Mouse (Mus musculus): ENCODE measurements around the gene Mrps16. TPM values are rescaled to one million over a fixed set of nuclear protein-coding genes. Genes with fewer than 3 reads are reported as not detected.
A peak's percentile ranks its signal among the peaks of the same experiment; 100 is the strongest.

Gene Mrps16
- polyA plus RNA-seq, 1 experiment from 2014 or later = 49.9 TPM

DNA sequence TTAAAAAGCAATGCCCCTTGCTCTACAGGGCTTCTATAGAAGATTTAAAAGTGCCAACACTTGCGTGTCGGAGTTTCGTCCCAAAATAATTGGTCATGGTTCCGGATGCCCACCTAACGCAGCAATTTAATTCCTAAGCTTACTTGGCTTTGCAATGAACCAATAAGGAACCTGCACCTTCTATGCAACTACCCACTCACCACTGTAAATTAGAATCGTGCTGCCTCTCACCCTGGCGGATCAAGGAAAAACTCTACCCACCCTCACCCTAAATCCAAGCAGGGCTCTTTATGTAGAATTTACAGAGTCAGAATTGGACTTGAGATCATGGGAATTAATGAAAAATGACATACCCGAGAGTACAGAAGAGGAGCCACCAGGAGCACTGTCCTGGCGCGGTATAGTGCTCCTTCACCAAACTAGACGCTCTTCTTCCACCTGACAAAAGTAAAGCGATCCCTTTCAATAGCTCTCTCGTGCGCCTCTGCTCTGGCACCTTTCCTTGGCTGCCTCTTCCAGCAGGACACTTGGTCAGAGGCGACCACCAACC lies 45.9 kb downstream of the Mrps16 start:
- no peaks in the 10 kb centered on the region for H3K9me3 ChIP-seq (ENCODE audit: low read length)
- H3K27ac ChIP-seq (ENCODE audit: low read depth) = peak overlapping the region; percentile 86
- peak; percentile 53 for ATAC-seq
- no peak for TF ChIP-seq EP300 (IDR thresholded peaks at IDR 0.05; ENCODE audit: low read depth)
- no peak for TF ChIP-seq CTCF (IDR thresholded peaks at IDR 0.05; ENCODE audit: low read depth)
- H3K4me3 ChIP-seq (ENCODE audit: low read depth, low read length) = peak overlapping the region; percentile 76
- peak overlapping the region; percentile 83 for H3K4me2 ChIP-seq (ENCODE audit: low read depth, low read length)
- peak overlapping the region; percentile 93 for H3K9ac ChIP-seq (replicated peaks)
- H3K27me3 ChIP-seq (ENCODE audit: insufficient read depth, low read length) = no peaks in the 10 kb centered on the region
- no peak for DNase-seq
- H3K4me1 ChIP-seq (ENCODE audit: insufficient read depth) = peaks cover 18% of the 10 kb centered on the region; the same call in 1 of the 2 replicates
- H3K36me3 ChIP-seq (replicated peaks; ENCODE audit: insufficient read depth, low read length) = peaks cover 8% of the 10 kb centered on the region
- WGBS (ENCODE audit: insufficient replicate concordance) = 3% methylated on average over 15 of the region's 15 CpGs

- TF ChIP-seq CTCF (IDR thresholded peaks at IDR 0.05; ENCODE audit: low read depth) (no peak), EP300 (IDR thresholded peaks at IDR 0.05; ENCODE audit: low read depth) (no peak)
- H3K4me2 ChIP-seq (ENCODE audit: low read depth, low read length) = no peak overlapping the region
- WGBS (ENCODE audit: insufficient replicate concordance) = 84% methylated on average over 9 of the region's 9 CpGs
- ATAC-seq (no peak), DNase-seq (no peak)
- H3K27me3 ChIP-seq (ENCODE audit: insufficient read depth, low read length) = no peaks in the 10 kb centered on the region
- no peak overlapping the region for H3K4me3 ChIP-seq (ENCODE audit: low read depth, low read length)
- peaks cover 19% of the 10 kb centered on the region for H3K36me3 ChIP-seq (replicated peaks; ENCODE audit: insufficient read depth, low read length)
- peaks cover 18% of the 10 kb centered on the region; the same call in 1 of the 2 replicates for H3K4me1 ChIP-seq (ENCODE audit: insufficient read depth)
- H3K9ac ChIP-seq (replicated peaks) = no peak overlapping the region
- no peak overlapping the region; the same call in 1 of the 2 replicates for H3K27ac ChIP-seq (ENCODE audit: low read depth)
- no peaks in the 10 kb centered on the region for H3K9me3 ChIP-seq (ENCODE audit: low read length)
Measured at GRCm38 (mm10) chr14:20345885-20346284, 47.5 kb downstream of the Mrps16 start.

DNA sequence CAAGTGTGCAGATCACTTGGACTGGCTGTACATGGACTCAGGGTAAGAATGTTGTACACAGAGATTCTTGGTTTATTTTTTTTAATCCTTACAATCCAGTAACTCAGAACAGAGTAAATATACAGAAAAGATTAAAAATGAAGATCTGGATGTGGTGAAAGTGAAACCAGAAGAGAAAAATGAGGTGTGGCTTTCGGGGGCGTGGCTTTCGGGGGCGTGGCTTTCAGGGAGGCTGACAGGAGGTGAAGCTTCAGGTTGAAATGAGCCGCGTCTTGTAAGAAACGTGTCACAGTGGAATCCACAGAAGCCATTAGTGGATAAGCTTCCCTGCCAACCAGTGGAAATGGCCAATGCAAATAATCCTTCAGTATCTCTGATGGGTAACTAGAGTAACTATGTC lies 52.6 kb downstream of the Mrps16 start:
- TF ChIP-seq CTCF (IDR thresholded peaks at IDR 0.05; ENCODE audit: low read depth) (no peak), EP300 (IDR thresholded peaks at IDR 0.05; ENCODE audit: low read depth) (no peak)
- H3K4me1 ChIP-seq (ENCODE audit: insufficient read depth) = 0 out of 2 replicates have a peak, but pooled peaks cover 6% of the 10 kb centered on the region
- DNase-seq = peak; percentile 75
- no peak overlapping the region for H3K9ac ChIP-seq (replicated peaks)
- no peaks in the 10 kb centered on the region for H3K27me3 ChIP-seq (ENCODE audit: insufficient read depth, low read length)
- H3K36me3 ChIP-seq (replicated peaks; ENCODE audit: insufficient read depth, low read length) = peaks cover 43% of the 10 kb centered on the region
- H3K4me2 ChIP-seq (ENCODE audit: low read depth, low read length) = peak overlapping the region; percentile 22
- peak overlapping the region; percentile 6; the same call in 1 of the 2 replicates for H3K4me3 ChIP-seq (ENCODE audit: low read depth, low read length)
- WGBS (ENCODE audit: insufficient replicate concordance) = 76% methylated on average over 7 of the region's 7 CpGs
- no peak for ATAC-seq
- H3K9me3 ChIP-seq (ENCODE audit: low read length) = 0 out of 2 replicates have a peak, but pooled peaks cover 3% of the 10 kb centered on the region
- H3K27ac ChIP-seq (ENCODE audit: low read depth) = no peak overlapping the region

DNA sequence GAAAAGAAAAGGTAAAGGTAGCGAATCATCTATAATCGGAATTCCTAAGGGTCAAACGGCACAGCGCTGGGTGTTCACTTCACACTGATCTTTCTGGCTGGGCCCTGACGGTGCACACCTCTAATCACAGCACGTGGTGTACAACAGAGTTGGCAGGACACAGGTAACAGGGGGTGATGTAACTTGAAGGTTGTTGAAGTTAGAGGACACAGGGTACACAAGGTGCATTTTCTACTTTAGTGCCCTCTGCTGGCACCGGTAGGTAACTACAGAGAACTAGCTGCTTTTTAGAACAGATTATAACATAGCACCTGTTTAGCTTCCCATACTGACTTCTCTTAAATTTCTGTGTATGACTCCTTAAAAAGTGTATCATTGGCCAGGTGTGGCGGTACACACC lies 53.3 kb downstream of the Mrps16 start:
- 0 out of 2 replicates have a peak, but pooled peaks cover 3% of the 10 kb centered on the region for H3K9me3 ChIP-seq (ENCODE audit: low read length)
- TF ChIP-seq EP300 (IDR thresholded peaks at IDR 0.05; ENCODE audit: low read depth) = no peak
- peak; percentile 73 for TF ChIP-seq CTCF (IDR thresholded peaks at IDR 0.05; ENCODE audit: low read depth)
- 0 out of 2 replicates have a peak, but pooled peaks cover 2% of the 10 kb centered on the region for H3K4me1 ChIP-seq (ENCODE audit: insufficient read depth)
- no peak overlapping the region for H3K9ac ChIP-seq (replicated peaks)
- no peaks in the 10 kb centered on the region for H3K27me3 ChIP-seq (ENCODE audit: insufficient read depth, low read length)
- H3K4me2 ChIP-seq (ENCODE audit: low read depth, low read length) = peak overlapping the region; percentile 22; the same call in 1 of the 2 replicates
- WGBS (ENCODE audit: insufficient replicate concordance) = 76% methylated on average over 8 of the region's 8 CpGs
- ATAC-seq (peak; percentile 91), DNase-seq (peak; percentile 55)
- H3K4me3 ChIP-seq (ENCODE audit: low read depth, low read length) = peak overlapping the region; percentile 6; the same call in 1 of the 2 replicates
- peaks cover 48% of the 10 kb centered on the region for H3K36me3 ChIP-seq (replicated peaks; ENCODE audit: insufficient read depth, low read length)
- no peak overlapping the region for H3K27ac ChIP-seq (ENCODE audit: low read depth)

DNA sequence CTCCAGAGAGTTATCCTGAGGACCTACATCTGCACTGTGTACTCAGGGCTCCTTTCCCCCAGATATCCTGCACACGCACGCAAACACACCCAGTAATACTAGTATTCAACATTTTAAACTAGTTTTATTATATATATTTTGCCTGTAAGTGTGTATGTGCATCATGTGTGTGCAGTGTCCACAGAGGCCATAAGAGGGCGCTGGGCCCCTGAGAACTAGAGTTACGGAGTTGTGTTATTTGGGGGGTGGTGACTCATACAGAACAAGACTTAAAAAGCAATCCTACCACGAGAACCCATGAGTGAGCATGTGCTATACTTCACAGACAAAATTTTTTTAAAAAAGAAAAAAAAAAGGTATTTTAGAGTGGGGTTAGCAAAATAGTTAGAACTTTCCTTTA lies 54.0 kb downstream of the Mrps16 start:
- 89% methylated on average over 5 of the region's 5 CpGs for WGBS (ENCODE audit: insufficient replicate concordance)
- DNase-seq = no peak

More for the DNA sequence above, 54.0 kb downstream of the Mrps16 start:
- TF ChIP-seq EP300 (IDR thresholded peaks at IDR 0.05; ENCODE audit: low read depth) (no peak), CTCF (IDR thresholded peaks at IDR 0.05; ENCODE audit: low read depth) (no peak; the same call in 1 of the 2 replicates)
- ATAC-seq = no peak
- H3K4me3 ChIP-seq (ENCODE audit: low read depth, low read length) = no peak overlapping the region
- H3K4me1 ChIP-seq (ENCODE audit: insufficient read depth) = no peaks in the 10 kb centered on the region
- H3K9ac ChIP-seq (replicated peaks) = no peak overlapping the region
- 0 out of 2 replicates have a peak, but pooled peaks cover 3% of the 10 kb centered on the region for H3K9me3 ChIP-seq (ENCODE audit: low read length)
- H3K4me2 ChIP-seq (ENCODE audit: low read depth, low read length) = no peak overlapping the region
- H3K27ac ChIP-seq (ENCODE audit: low read depth) = no peak overlapping the region
- H3K27me3 ChIP-seq (ENCODE audit: insufficient read depth, low read length) = no peaks in the 10 kb centered on the region
- peaks cover 48% of the 10 kb centered on the region for H3K36me3 ChIP-seq (replicated peaks; ENCODE audit: insufficient read depth, low read length)

Other genes starting within 250 kb of the Mrps16 start
- gene Kcnk5, start 211.8 kb downstream of the Mrps16 start, polyA plus RNA-seq (2015; fragmentation: Nextera tagmentation; extraction: Ambion mirVana) = 4.5 and 5.1 TPM in 2 replicates
- gene Kcnk16, start 124.4 kb downstream of the Mrps16 start, polyA plus RNA-seq (2015; fragmentation: Nextera tagmentation; extraction: Ambion mirVana) = 1.4 and 2.0 TPM in 2 replicates
- gene Nudt13, start 98.9 kb downstream of the Mrps16 start, polyA plus RNA-seq (2015; fragmentation: Nextera tagmentation; extraction: Ambion mirVana) = 3.8 and 5.5 TPM in 2 replicates
- gene Ecd, start 45.5 kb downstream of the Mrps16 start, polyA plus RNA-seq (2015; fragmentation: Nextera tagmentation; extraction: Ambion mirVana) = 19.8 and 23.0 TPM in 2 replicates
- 5.4 and 5.7 TPM in 2 replicates for gene Fam149b, start 45.5 kb downstream of the Mrps16 start, polyA plus RNA-seq (2015; fragmentation: Nextera tagmentation; extraction: Ambion mirVana)
- gene Dnajc9, start 4.7 kb downstream of the Mrps16 start, polyA plus RNA-seq (2015; fragmentation: Nextera tagmentation; extraction: Ambion mirVana) = 54.9 and 56.4 TPM in 2 replicates
- gene Cfap70, start 58.6 kb upstream of the Mrps16 start, polyA plus RNA-seq (2015; fragmentation: Nextera tagmentation; extraction: Ambion mirVana) = 0.11 TPM in 1 of 2 replicates, not detected in the other
- gene Anxa7, start 86.5 kb upstream of the Mrps16 start, polyA plus RNA-seq (2015; fragmentation: Nextera tagmentation; extraction: Ambion mirVana) = 26.1 and 29.2 TPM in 2 replicates
- 0.40 and 0.41 TPM in 2 replicates for gene Mss51, start 103.3 kb upstream of the Mrps16 start, polyA plus RNA-seq (2015; fragmentation: Nextera tagmentation; extraction: Ambion mirVana)
- 13.6 and 14.9 TPM in 2 replicates for gene Ppp3cb, start 152.9 kb upstream of the Mrps16 start, polyA plus RNA-seq (2015; fragmentation: Nextera tagmentation; extraction: Ambion mirVana)
- 0.44 and 0.58 TPM in 2 replicates for gene Usp54, start 247.4 kb upstream of the Mrps16 start, polyA plus RNA-seq (2015; fragmentation: Nextera tagmentation; extraction: Ambion mirVana)

Measured in liver, postnatal 0 days (tissue).